Mouse (Mus musculus) limb, embryonic 10.5 days (tissue): Measurements from ENCODE around the gene Nap1l5. TPM values are rescaled to one million over a fixed set of nuclear protein-coding genes. Genes with fewer than 3 reads are reported as not detected.
A peak's percentile ranks its signal among the peaks of the same experiment; 100 is the strongest.

ENCODE experiments used
- DNase-seq: peaks from one replicate; pipeline ENCODE4 v3.0.0-alpha.2; 2017; ENCODE audit warnings: low spot score
- H3K27ac ChIP-seq: fragments of 300-500 bp; sonication (generic); 2 replicates; pipeline ENCODE4 v1.5.1; 2016; ENCODE audit warnings: mild to moderate bottlenecking
- H3K27me3 ChIP-seq: fragments of 300-500 bp; sonication (generic); 2 replicates; pipeline ENCODE4 v1.6.1; 2016; ENCODE audit warnings: low read depth, mild to moderate bottlenecking; ENCODE audit not compliant: poor library complexity, severe bottlenecking
- H3K36me3 ChIP-seq: fragments of 300-500 bp; sonication (generic); 2 replicates; pipeline ENCODE4 v1.6.1; 2016; ENCODE audit warnings: mild to moderate bottlenecking, moderate library complexity
- H3K4me1 ChIP-seq: fragments of 300-500 bp; sonication (generic); 2 replicates; pipeline ENCODE4 v1.6.1; 2016
- H3K4me3 ChIP-seq: fragments of 300-500 bp; sonication (generic); 2 replicates; pipeline ENCODE4 v1.5.1; 2016; ENCODE audit warnings: mild to moderate bottlenecking, moderate library complexity
- H3K9me3 ChIP-seq: fragments of 300-500 bp; sonication (generic); replicated peaks from 2 replicates; pipeline ENCODE4 v1.6.1; 2016; ENCODE audit warnings: mild to moderate bottlenecking
- WGBS: fragments of 180-500 bp; shearing (Covaris S2); methylation state at CpG from one replicate; pipeline ENCODE4 v1.1.7; 2016; 5-methylcytosine and 5-hydroxymethylcytosine counted together
- polyA plus RNA-seq: library from polyadenylated mRNA; unstranded; fragments of >200 nt; fragmentation: Nextera tagmentation; extraction: Ambion mirVana; gene quantifications from 2 replicates; pipeline ENCODE4 v1.2.1, GENCODE M21; 2016

Nap1l5 gene
- polyA plus RNA-seq, 1 experiment from 2014 or later, result 1.9 TPM

DNA sequence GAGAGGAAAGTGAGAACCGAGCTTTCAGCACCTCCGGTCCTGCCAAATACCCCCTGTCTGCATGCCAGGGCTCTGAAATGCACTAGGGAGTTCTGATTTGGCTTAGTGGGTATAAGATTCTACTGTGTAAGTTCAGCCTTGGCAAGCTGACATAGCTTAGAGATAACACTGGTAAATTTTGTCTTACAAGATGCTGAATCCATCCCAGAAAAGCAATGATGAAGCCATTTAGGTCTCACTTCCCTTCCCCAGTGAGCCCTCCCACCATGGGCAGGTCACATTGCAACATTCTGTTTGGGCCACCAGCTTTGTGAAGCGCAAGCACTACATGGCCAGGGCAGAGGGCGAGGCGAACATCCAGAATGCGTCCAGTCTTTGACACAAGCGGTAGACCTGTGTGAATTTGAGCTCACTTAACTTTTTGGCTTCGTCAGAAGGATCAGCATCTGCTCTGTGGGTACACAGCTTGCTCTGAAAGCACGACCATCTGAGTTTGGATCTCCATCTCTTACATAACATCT, 23.1 kb upstream of the Nap1l5 start:
- no peaks in the 10 kb centered on the region for H3K9me3 ChIP-seq
- no peaks in the 10 kb centered on the region for H3K36me3 ChIP-seq
- peaks cover 21% of the 10 kb centered on the region for H3K4me1 ChIP-seq
- no peak overlapping the region for H3K27ac ChIP-seq
- H3K27me3 ChIP-seq, result no peaks in the 10 kb centered on the region
- 92% methylated on average over 9 of the region's 9 CpGs for WGBS
- no peak for DNase-seq
- H3K4me3 ChIP-seq, result no peak overlapping the region

GRCm38 (mm10) chr6:58927881-58928280, 21.0 kb upstream of the Nap1l5 start:
- H3K27me3 ChIP-seq, result no peaks in the 10 kb centered on the region
- WGBS, result 84% methylated on average over 2 of the region's 2 CpGs
- no peak overlapping the region for H3K4me3 ChIP-seq
- no peaks in the 10 kb centered on the region for H3K36me3 ChIP-seq
- peaks cover 8% of the 10 kb centered on the region for H3K4me1 ChIP-seq
- H3K27ac ChIP-seq, result no peak overlapping the region
- no peaks in the 10 kb centered on the region for H3K9me3 ChIP-seq
- DNase-seq, result no peak

DNA sequence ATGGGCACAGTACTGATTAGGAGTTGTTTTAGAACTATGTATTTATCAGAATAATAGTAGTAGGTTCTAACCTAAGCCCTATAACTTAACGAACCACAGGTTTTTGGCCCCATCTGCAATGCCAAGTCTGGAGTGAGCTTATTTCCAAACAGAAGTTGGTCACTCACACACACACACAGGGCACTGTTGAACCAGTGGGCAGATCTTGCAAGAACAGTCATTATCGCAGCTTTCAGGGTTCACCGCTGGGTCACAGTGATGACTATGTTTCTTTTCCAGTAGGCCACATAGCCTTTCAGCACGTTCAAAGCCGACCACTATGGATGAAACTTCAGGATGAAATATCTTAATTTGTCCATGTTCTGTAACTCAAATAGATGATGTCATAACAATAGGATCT, 15.6 kb upstream of the Nap1l5 start:
- Histone ChIP-seq H3K36me3 (no peaks in the 10 kb centered on the region), H3K4me1 (no peaks in the 10 kb centered on the region), H3K27me3 (no peaks in the 10 kb centered on the region), H3K27ac (no peak overlapping the region), H3K4me3 (no peak overlapping the region), H3K9me3 (no peaks in the 10 kb centered on the region)
- no peak for DNase-seq
- WGBS, result 91% methylated on average over 5 of the region's 5 CpGs

DNA sequence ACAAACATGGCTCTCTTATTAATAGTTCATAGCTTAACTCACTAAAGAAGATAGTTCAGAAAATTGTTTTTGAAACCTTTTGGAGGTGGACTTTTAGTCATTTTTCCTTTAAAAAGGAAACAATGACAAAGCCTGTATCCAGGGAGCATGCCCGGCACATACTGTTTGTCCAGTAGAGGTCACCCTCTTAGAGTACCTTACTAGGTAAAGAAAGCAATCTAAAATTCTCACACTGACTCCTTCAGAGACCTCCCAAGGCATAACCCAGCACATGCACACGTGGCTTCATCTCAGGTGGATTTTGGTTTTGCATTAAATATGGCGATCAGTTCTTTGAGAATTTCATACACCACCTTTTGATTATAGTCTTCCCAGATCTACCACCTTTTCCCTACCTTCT, 14.7 kb upstream of the Nap1l5 start:
- Histone ChIP-seq H3K27ac (no peak overlapping the region), H3K36me3 (no peaks in the 10 kb centered on the region), H3K4me1 (no peaks in the 10 kb centered on the region), H3K27me3 (no peaks in the 10 kb centered on the region), H3K4me3 (no peak overlapping the region), H3K9me3 (no peaks in the 10 kb centered on the region)
- WGBS, result 60% methylated on average over 3 of the region's 3 CpGs
- DNase-seq, result no peak

- Histone ChIP-seq H3K4me1 (no peaks in the 10 kb centered on the region), H3K27me3 (no peaks in the 10 kb centered on the region), H3K4me3 (no peak overlapping the region), H3K36me3 (no peaks in the 10 kb centered on the region), H3K27ac (no peak overlapping the region), H3K9me3 (no peaks in the 10 kb centered on the region)
- DNase-seq, result no peak
- 79% methylated on average over 6 of the region's 6 CpGs for WGBS
These were observed 13.9 kb upstream of the Nap1l5 start for GRCm38 (mm10) chr6:58920735-58921134.

DNA sequence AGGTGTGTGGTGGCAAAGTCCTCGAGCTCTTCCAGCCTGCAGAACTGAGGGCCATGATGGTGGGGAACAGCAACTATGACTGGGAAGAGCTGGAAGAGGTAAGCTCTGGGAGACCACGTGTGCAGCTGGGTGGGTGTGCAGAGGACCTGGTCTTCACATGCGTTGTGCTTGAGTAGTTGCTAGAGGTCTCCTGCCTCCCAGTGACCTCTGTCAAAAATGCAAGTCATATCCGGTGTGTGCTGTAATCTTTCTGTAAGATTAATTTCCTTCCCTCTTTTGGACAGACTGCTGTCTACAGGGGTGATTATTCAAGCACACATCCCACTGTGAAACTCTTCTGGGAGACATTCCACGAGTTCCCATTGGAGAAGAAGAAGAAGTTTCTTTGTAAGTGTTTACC, 9.6 kb upstream of the Nap1l5 start:
- Histone ChIP-seq H3K9me3 (no peaks in the 10 kb centered on the region), H3K36me3 (no peaks in the 10 kb centered on the region), H3K27me3 (no peaks in the 10 kb centered on the region), H3K27ac (no peak overlapping the region), H3K4me1 (no peaks in the 10 kb centered on the region), H3K4me3 (no peak overlapping the region)
- DNase-seq, result no peak
- 93% methylated on average over 5 of the region's 5 CpGs for WGBS

- H3K4me3 ChIP-seq, result no peak overlapping the region
- H3K27me3 ChIP-seq, result no peaks in the 10 kb centered on the region
- 90% methylated on average over 5 of the region's 5 CpGs for WGBS
- no peaks in the 10 kb centered on the region for H3K9me3 ChIP-seq
- no peaks in the 10 kb centered on the region for H3K4me1 ChIP-seq
- no peak for DNase-seq
- no peaks in the 10 kb centered on the region for H3K36me3 ChIP-seq
- no peak overlapping the region for H3K27ac ChIP-seq
These were observed 7.1 kb upstream of the Nap1l5 start for GRCm38 (mm10) chr6:58913971-58914370.

DNA sequence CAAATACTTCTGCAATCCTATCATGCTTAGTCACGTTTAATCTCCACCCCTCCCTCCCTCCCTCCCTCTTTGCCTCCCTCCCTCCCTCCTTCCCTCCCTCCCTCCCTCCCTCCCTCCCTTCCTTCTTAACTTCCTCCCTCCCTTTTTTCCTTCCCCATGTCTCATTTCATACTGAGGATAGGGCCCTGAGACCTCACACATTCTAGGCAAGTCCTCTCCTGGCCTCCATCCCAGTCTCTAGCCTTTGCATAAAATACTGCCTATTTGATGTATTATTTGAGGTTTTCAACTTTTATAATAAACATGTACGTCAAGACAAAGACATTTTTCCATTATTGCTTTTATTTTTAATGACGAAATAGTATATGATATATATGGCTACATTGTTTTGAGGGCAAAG, 6.7 kb upstream of the Nap1l5 start:
- no peaks in the 10 kb centered on the region for H3K27me3 ChIP-seq
- no peaks in the 10 kb centered on the region for H3K4me1 ChIP-seq
- WGBS, result 72% methylated on average over 3 of the region's 3 CpGs
- no peak overlapping the region for H3K27ac ChIP-seq
- H3K36me3 ChIP-seq, result no peaks in the 10 kb centered on the region
- H3K4me3 ChIP-seq, result no peak overlapping the region
- H3K9me3 ChIP-seq, result no peaks in the 10 kb centered on the region
- DNase-seq, result no peak

DNA sequence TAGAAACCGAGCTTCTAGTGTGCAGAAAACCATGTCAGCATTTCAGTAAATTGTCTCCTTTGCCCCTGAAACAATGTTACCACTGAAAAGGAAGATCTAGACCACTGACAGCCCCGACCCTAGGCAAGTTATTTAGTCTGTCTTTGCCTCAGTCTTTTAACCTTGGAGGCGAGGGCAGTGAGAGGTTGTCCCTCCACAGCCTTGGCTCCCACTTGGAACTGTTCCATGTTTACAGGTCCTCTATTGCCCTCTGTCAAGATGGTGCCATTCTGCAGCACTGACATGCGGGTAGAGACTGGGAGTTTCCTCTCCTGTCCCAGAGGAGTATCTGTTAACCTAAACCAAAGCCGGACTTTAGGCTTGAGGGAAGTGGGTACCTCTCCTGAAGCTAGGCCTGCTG, 6.0 kb upstream of the Nap1l5 start:
- DNase-seq, result no peak
- Histone ChIP-seq H3K27ac (no peak overlapping the region), H3K4me1 (no peaks in the 10 kb centered on the region), H3K27me3 (no peaks in the 10 kb centered on the region), H3K9me3 (no peaks in the 10 kb centered on the region), H3K4me3 (no peak overlapping the region), H3K36me3 (no peaks in the 10 kb centered on the region)
- WGBS, result 79% methylated on average over 5 of the region's 5 CpGs

DNA sequence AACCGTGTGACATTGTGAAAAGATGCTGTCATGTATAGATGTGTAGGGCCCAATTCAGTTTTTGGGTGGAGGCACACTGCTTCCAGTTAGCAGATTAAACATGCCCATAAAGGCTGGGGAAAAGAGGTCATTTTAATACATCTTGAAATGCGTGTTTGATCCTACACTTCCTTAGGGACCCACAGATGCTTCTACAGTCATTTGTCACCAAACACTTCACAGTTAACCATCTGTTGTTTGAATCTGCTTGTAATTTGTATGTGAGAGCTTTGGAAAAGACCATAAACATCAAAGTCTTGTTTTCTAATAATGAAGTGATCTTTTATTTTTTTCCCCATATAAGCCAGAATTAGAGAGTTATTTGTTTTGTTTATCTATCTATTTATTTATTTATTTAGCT, 915 bp upstream of the Nap1l5 start:
- H3K4me3 ChIP-seq, result no peak overlapping the region
- H3K4me1 ChIP-seq, result peaks cover 8% of the 10 kb centered on the region
- H3K27me3 ChIP-seq, result peaks cover 12% of the 10 kb centered on the region; the same call in 1 of the 2 replicates
- no peak overlapping the region for H3K27ac ChIP-seq
- peaks cover 8% of the 10 kb centered on the region; the same call in 1 of the 2 replicates for H3K9me3 ChIP-seq
- no peak for DNase-seq
- 65% methylated on average over 2 of the region's 2 CpGs for WGBS
- H3K36me3 ChIP-seq, result peaks cover 11% of the 10 kb centered on the region

DNA sequence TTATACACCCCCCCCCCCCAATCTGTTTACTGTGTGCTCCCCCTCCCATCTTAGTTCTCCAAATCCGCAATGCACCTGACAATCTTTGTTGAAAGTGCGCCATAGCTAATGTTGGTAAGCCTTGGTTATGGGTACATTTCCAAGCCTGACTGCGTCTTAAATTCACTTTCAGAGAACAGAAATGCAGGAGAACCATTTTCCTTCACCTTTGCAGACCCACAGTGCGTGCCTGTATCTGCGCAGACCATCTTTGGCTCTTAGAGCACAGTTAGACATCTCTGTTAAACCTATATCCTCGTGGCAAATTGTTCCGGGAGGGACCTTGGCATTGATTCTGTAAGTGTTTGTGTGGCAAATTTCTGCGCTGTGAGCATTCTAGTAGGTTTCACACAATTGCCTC, 460 bp upstream of the Nap1l5 start:
- H3K4me3 ChIP-seq, result peak overlapping the region; percentile 57
- H3K9me3 ChIP-seq, result peaks cover 8% of the 10 kb centered on the region; the same call in 1 of the 2 replicates
- peaks cover 8% of the 10 kb centered on the region for H3K4me1 ChIP-seq
- no peak overlapping the region for H3K27ac ChIP-seq
- no peak for DNase-seq
- peaks cover 12% of the 10 kb centered on the region; the same call in 1 of the 2 replicates for H3K27me3 ChIP-seq
- peaks cover 11% of the 10 kb centered on the region for H3K36me3 ChIP-seq
- 78% methylated on average over 8 of the region's 8 CpGs for WGBS

DNA sequence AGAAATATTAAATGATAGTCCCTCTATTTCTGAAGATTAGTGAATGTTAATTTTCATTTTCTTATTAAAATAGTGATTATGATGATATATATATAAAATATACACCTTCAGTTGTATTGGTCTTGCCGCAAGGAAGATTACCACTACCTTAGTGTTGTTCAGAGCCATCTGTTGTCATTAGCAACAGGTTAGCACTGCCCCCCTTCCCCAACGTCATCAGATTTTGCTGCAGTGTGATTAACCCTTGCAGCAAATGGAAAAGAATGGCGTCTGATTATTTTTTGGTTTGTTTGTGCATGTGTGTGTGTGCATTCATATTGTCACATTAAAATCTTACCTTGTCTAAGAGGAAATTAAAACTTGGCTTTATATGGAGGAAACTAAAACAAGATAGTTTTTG, 2.3 kb downstream of the Nap1l5 start:
- 44% methylated on average over 3 of the region's 3 CpGs for WGBS
- no peak for DNase-seq
- no peak overlapping the region for H3K27ac ChIP-seq
- peaks cover 14% of the 10 kb centered on the region for H3K4me1 ChIP-seq
- H3K9me3 ChIP-seq, result peaks cover 8% of the 10 kb centered on the region; the same call in 1 of the 2 replicates
- peaks cover 11% of the 10 kb centered on the region for H3K36me3 ChIP-seq
- peaks cover 12% of the 10 kb centered on the region; the same call in 1 of the 2 replicates for H3K27me3 ChIP-seq
- H3K4me3 ChIP-seq, result no peak overlapping the region

- H3K27ac ChIP-seq, result no peak overlapping the region
- peaks cover 11% of the 10 kb centered on the region for H3K36me3 ChIP-seq
- 43% methylated on average over 8 of the region's 8 CpGs for WGBS
- H3K4me3 ChIP-seq, result no peak overlapping the region
- DNase-seq, result peak; percentile 47
- peaks cover 12% of the 10 kb centered on the region; the same call in 1 of the 2 replicates for H3K27me3 ChIP-seq
- peaks cover 14% of the 10 kb centered on the region for H3K4me1 ChIP-seq
- peaks cover 8% of the 10 kb centered on the region; the same call in 1 of the 2 replicates for H3K9me3 ChIP-seq
These were observed 3.7 kb downstream of the Nap1l5 start for GRCm38 (mm10) chr6:58903171-58903570.

- DNase-seq, result no peak
- Histone ChIP-seq H3K36me3 (no peaks in the 10 kb centered on the region), H3K9me3 (no peaks in the 10 kb centered on the region), H3K27ac (no peak overlapping the region), H3K4me1 (peaks cover 11% of the 10 kb centered on the region), H3K27me3 (no peaks in the 10 kb centered on the region), H3K4me3 (no peak overlapping the region)
- 91% methylated on average over 7 of the region's 7 CpGs for WGBS
These were observed 6.3 kb downstream of the Nap1l5 start for GRCm38 (mm10) chr6:58900536-58900935.
